Mouse (Mus musculus) forebrain, embryonic 11.5 days (tissue): ENCODE measurements around the gene Tmeff2. TPM values are rescaled to one million over a fixed set of nuclear protein-coding genes. Genes with fewer than 3 reads are reported as not detected.

ENCODE experiments used
- ATAC-seq: fragments of 200-750 bp; cut with Nextera tagmentation; replicated peaks from 2 replicates; pipeline ENCODE4 v1.8.0; 2017; ENCODE audit warnings: moderate TSS enrichment; ENCODE audit not compliant: low FRiP score
- DNase-seq: peaks from one replicate; pipeline ENCODE4 v3.0.0-alpha.2; 2017; ENCODE audit warnings: low spot score
- H3K27ac ChIP-seq: fragments of 300-500 bp; sonication (generic); 2 replicates; pipeline ENCODE4 v1.5.1; 2014; ENCODE audit warnings: low read depth, low read length
- H3K27me3 ChIP-seq: fragments of 300-500 bp; sonication (generic); 2 replicates; pipeline ENCODE4 v1.6.1; 2014; ENCODE audit warnings: mild to moderate bottlenecking, low read length, mixed read lengths; ENCODE audit not compliant: control insufficient read depth, insufficient read depth
- H3K36me3 ChIP-seq: fragments of 300-500 bp; sonication (generic); 2 replicates; pipeline ENCODE4 v1.6.1; 2014; ENCODE audit warnings: mild to moderate bottlenecking, low read length, moderate library complexity, mixed read lengths; ENCODE audit not compliant: control insufficient read depth, insufficient read depth
- H3K4me1 ChIP-seq: fragments of 300-500 bp; sonication (generic); replicated peaks from 2 replicates; pipeline ENCODE4 v1.6.1; 2014; ENCODE audit warnings: low read length, mixed read lengths; ENCODE audit not compliant: control insufficient read depth, insufficient read depth
- H3K4me2 ChIP-seq: fragments of 300-500 bp; sonication (generic); 2 replicates; pipeline ENCODE4 v1.6.1; 2014; ENCODE audit warnings: low read depth, mild to moderate bottlenecking, low read length, moderate library complexity, mixed read lengths; ENCODE audit not compliant: severe bottlenecking
- H3K4me3 ChIP-seq: fragments of 300-500 bp; sonication (generic); 2 replicates; pipeline ENCODE4 v1.5.1; 2014; ENCODE audit warnings: low read depth, low read length
- H3K9ac ChIP-seq: fragments of 300-500 bp; sonication (generic); 2 replicates; pipeline ENCODE4 v1.6.1; 2014; ENCODE audit warnings: low read length
- H3K9me3 ChIP-seq: fragments of 300-500 bp; sonication (generic); 2 replicates; pipeline ENCODE4 v1.6.1; 2016; ENCODE audit warnings: low read length, mixed read lengths; ENCODE audit not compliant: control insufficient read depth
- WGBS: fragments of 180-500 bp; shearing (Covaris S2); extraction: QIAGEN DNeasy Blood & Tissue Kit; methylation state at CpG from one replicate; pipeline ENCODE4 v1.1.7; 2014; 5-methylcytosine and 5-hydroxymethylcytosine counted together
- polyA plus RNA-seq: library from polyadenylated mRNA; unstranded; fragments of >200 nt; fragmentation: Nextera tagmentation; extraction: Ambion mirVana; gene quantifications from 2 replicates; pipeline ENCODE4 v1.2.1, GENCODE M21; 2014

Gene Tmeff2
- polyA plus RNA-seq, 1 experiment from 2014 or later = 5.9 TPM

- Histone ChIP-seq H3K4me1 (no peaks in the 10 kb centered on the region), H3K36me3 (no peaks in the 10 kb centered on the region), H3K27ac (no peak overlapping the region), H3K27me3 (no peaks in the 10 kb centered on the region), H3K4me2 (no peak overlapping the region), H3K4me3 (no peak overlapping the region), H3K9me3 (no peaks in the 10 kb centered on the region), H3K9ac (no peak overlapping the region)
- WGBS = 90% methylated on average over 2 of the region's 2 CpGs
- no peak for DNase-seq
- no peak for ATAC-seq
Measured at GRCm38 (mm10) chr1:50969685-50970084, 69.2 kb downstream of the Tmeff2 start.

- H3K4me3 ChIP-seq = no peak overlapping the region
- no peak for DNase-seq
- no peak overlapping the region for H3K27ac ChIP-seq
- no peak for ATAC-seq
- WGBS = 74% methylated on average over 2 of the region's 2 CpGs
- H3K9ac ChIP-seq = no peak overlapping the region
- no peak overlapping the region for H3K4me2 ChIP-seq
- no peaks in the 10 kb centered on the region for H3K36me3 ChIP-seq
- H3K4me1 ChIP-seq = no peaks in the 10 kb centered on the region
- H3K9me3 ChIP-seq = no peaks in the 10 kb centered on the region
- no peaks in the 10 kb centered on the region for H3K27me3 ChIP-seq
Measured at GRCm38 (mm10) chr1:50970853-50971252, 70.4 kb downstream of the Tmeff2 start.

GRCm38 (mm10) chr1:50972509-50973436, 72.3 kb downstream of the Tmeff2 start:
- H3K4me2 ChIP-seq = no peak overlapping the region
- H3K9me3 ChIP-seq = no peaks in the 10 kb centered on the region
- no peak overlapping the region for H3K27ac ChIP-seq
- no peak overlapping the region for H3K9ac ChIP-seq
- no peaks in the 10 kb centered on the region for H3K4me1 ChIP-seq
- no peak overlapping the region for H3K4me3 ChIP-seq
- no peaks in the 10 kb centered on the region for H3K27me3 ChIP-seq
- no peaks in the 10 kb centered on the region for H3K36me3 ChIP-seq
- 87% methylated on average over 6 of the region's 6 CpGs for WGBS
- DNase-seq (no peak), ATAC-seq (no peak)

- Histone ChIP-seq H3K9me3 (no peaks in the 10 kb centered on the region), H3K4me1 (no peaks in the 10 kb centered on the region), H3K9ac (no peak overlapping the region), H3K4me2 (no peak overlapping the region), H3K36me3 (no peaks in the 10 kb centered on the region), H3K27me3 (no peaks in the 10 kb centered on the region), H3K27ac (no peak overlapping the region), H3K4me3 (no peak overlapping the region)
- WGBS = 81% methylated on average over 4 of the region's 4 CpGs
- no peak for ATAC-seq
- DNase-seq = no peak
Measured at GRCm38 (mm10) chr1:50979358-50980081, 79.1 kb downstream of the Tmeff2 start.

- WGBS = 74% methylated on average over 4 of the region's 4 CpGs
- H3K27ac ChIP-seq = no peak overlapping the region
Measured at GRCm38 (mm10) chr1:50980591-50980990, 80.1 kb downstream of the Tmeff2 start.

GRCm38 (mm10) chr1:50981151-50981828, 80.8 kb downstream of the Tmeff2 start:
- no peak for DNase-seq
- H3K9me3 ChIP-seq = no peaks in the 10 kb centered on the region
- H3K27me3 ChIP-seq = no peaks in the 10 kb centered on the region
- 90% methylated on average over 7 of the region's 7 CpGs for WGBS
- no peak overlapping the region for H3K4me3 ChIP-seq
- H3K4me2 ChIP-seq = no peak overlapping the region
- ATAC-seq = no peak
- no peaks in the 10 kb centered on the region for H3K4me1 ChIP-seq
- no peak overlapping the region for H3K27ac ChIP-seq
- H3K9ac ChIP-seq = no peak overlapping the region
- no peaks in the 10 kb centered on the region for H3K36me3 ChIP-seq

More at GRCm38 (mm10) chr1:50980591-50980990, 80.1 kb downstream of the Tmeff2 start:
- Histone ChIP-seq H3K36me3 (no peaks in the 10 kb centered on the region), H3K9me3 (no peaks in the 10 kb centered on the region), H3K9ac (no peak overlapping the region), H3K4me2 (no peak overlapping the region), H3K4me1 (no peaks in the 10 kb centered on the region), H3K27me3 (no peaks in the 10 kb centered on the region), H3K4me3 (no peak overlapping the region)
- no peak for DNase-seq
- no peak for ATAC-seq

- H3K9me3 ChIP-seq = no peaks in the 10 kb centered on the region
- DNase-seq = no peak
- H3K4me3 ChIP-seq = no peak overlapping the region
- no peak overlapping the region for H3K4me2 ChIP-seq
- H3K36me3 ChIP-seq = no peaks in the 10 kb centered on the region
- WGBS = 69% methylated on average over 2 of the region's 2 CpGs
- ATAC-seq = no peak
- H3K9ac ChIP-seq = no peak overlapping the region
- H3K27me3 ChIP-seq = no peaks in the 10 kb centered on the region
- H3K27ac ChIP-seq = no peak overlapping the region
- H3K4me1 ChIP-seq = no peaks in the 10 kb centered on the region
Measured at GRCm38 (mm10) chr1:50990661-50991060, 90.2 kb downstream of the Tmeff2 start.

- Histone ChIP-seq H3K4me2 (no peak overlapping the region), H3K9ac (no peak overlapping the region), H3K27ac (no peak overlapping the region), H3K27me3 (no peaks in the 10 kb centered on the region), H3K36me3 (no peaks in the 10 kb centered on the region), H3K4me1 (no peaks in the 10 kb centered on the region), H3K4me3 (no peak overlapping the region), H3K9me3 (no peaks in the 10 kb centered on the region)
- ATAC-seq (no peak), DNase-seq (no peak)
- WGBS = 87% methylated on average over 1 of the region's 1 CpGs
Measured at GRCm38 (mm10) chr1:50994505-50994904, 94.1 kb downstream of the Tmeff2 start.
